Mouse (Mus musculus) urinary bladder, postnatal 14 days (tissue): Measurements from ENCODE around the gene Hpgds.

Experiments used
- DNase-seq: peaks from one replicate; pipeline ENCODE4 v3.0.0; 2021; ENCODE audit warnings: low spot score

Gene Hpgds

DNA sequence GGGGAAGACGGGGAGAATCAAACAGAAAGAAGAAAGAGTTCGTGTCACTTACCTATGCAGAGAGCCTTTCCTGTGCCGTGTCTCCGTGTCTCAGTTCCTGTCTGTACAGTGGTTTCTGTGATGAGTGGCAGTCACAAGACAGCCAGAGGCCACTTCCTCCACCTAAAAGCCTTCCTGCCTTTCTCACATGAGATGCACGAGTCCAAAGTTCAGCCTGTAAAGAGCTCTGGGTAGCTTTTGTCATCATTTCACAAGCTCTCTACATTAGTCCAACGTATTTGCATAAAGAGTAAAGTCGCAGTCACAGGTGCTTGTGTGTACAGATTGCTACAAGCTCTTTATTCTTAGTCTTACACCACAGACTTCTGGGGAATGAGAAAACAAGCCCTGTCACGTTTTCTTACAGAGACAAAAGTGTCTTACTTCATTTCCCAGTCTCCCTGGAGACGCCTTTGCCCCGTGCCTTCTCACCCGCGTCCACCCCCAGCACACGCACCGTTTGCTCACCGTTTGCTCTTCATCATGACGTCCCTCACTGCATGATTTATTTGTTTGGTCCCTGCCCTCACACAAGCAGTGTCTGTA lies at the start of gene Hpgds:
Gene Hpgds, minus strand, starts transcription at position 288 of the 585 bp plus-strand sequence.
- no peak for DNase-seq

DNA sequence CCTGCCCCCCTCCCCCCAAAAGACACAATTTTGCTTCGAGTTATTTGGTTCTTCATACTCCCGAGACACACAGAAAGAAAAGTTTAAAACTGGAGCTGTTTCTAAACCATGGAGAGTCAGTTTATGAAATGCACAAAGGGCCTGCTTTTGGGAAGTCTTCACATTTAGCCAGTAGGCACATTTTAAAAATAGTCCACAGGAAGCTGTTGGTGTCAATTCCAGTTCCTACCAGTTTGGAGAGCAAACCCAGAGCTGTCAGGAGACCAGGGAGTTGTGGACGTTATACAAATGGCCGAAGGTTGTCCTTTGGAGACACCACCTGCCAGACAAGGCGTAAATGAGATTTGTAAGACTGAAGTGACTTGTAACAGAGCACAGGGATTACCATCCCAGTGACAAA lies 20.3 kb upstream of the Hpgds start:
- DNase-seq = no peak

DNA sequence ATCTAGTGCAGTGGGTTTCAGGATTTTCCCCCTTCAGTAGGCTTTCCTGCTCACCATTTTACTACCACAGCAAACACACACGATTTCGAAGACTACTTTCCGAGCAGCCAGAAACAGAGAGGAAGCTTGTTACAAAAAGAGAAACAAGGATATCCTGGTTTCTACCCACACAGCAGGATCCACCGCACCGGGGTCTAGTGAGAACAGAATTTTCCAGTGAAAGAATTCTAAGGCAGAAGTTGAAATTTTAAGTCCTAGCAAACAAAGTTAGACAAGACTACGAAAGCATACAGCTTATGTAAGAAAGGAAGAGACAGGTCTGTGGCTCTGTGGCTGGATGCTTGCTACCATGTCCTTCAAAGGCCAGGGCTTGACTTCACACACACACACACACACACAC lies 19.4 kb upstream of the Hpgds start:
- no peak for DNase-seq

DNA sequence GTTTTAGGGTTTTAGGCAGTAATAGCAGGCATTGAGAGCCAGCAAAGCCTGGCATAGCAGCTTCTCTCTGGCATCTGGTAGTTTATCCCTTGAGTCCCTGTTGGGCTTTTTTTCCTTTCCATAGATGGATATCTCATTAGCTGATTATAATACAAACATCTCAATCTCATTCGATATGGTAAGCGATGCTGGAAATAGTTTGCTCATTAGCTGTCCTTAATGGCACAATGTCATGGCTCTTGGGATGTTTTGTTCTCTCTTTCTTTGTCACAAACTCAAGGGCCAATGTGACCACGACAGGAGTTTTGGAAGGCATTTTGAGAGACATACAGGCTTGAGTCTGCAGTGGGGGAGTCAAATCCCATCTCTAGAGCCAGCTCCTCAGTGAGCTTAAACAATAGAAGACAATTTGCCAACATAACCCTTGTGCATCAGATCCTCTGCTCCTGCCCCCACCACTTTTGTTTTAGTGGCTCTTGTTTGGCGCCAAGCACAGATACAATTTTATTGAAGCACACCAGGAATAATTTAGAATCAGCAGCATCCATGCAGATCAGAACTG lies 14.8 kb upstream of the Hpgds start:
- no peak for DNase-seq

DNA sequence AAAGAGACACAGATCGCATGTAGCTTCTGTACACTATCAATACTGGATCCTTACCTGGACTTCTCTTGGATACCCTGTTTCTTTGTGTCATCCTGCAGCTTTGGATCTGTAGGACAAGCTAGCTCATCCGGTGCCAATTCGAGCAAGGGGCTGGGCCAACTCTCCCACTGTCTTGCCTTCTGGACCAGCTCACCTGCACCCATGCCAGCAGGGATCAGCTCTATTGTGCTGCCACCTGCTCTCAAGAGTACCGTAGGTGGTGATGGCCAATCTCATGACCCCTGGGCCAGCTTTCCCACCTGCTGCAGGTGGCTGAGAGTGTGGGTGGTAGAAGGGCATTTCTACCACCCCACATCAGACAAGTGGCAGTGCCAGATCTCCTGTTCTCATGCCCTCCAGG lies 12.3 kb upstream of the Hpgds start:
- DNase-seq = no peak

- DNase-seq = no peak
Measured at GRCm38 (mm10) chr6:65153570-65153969, 8.9 kb upstream of the Hpgds start.

GRCm38 (mm10) chr6:65150703-65151102 lies 6.0 kb upstream of the Hpgds start:
- no peak for DNase-seq

GRCm38 (mm10) chr6:65146363-65146762 lies 1.7 kb upstream of the Hpgds start:
- DNase-seq = no peak

DNA sequence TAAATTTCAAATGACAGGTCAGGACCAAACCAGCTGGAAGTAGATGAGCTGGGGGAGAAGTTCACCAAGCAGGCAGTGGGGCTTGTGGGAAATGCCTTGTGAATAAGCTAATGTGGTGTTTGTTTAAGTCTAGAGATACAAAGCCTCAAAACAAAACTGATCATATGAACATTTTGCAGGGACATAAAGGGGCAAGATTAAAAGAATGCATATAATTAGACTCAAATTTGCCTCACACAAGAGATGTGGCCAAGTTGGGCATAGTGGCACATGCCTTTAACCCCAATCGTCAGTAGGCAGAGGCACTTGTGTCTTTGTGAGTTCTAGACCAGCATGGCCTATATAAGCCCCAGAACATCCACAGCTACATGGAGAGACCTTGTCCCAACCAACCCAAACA lies 2.4 kb downstream of the Hpgds start:
- DNase-seq = no peak

DNA sequence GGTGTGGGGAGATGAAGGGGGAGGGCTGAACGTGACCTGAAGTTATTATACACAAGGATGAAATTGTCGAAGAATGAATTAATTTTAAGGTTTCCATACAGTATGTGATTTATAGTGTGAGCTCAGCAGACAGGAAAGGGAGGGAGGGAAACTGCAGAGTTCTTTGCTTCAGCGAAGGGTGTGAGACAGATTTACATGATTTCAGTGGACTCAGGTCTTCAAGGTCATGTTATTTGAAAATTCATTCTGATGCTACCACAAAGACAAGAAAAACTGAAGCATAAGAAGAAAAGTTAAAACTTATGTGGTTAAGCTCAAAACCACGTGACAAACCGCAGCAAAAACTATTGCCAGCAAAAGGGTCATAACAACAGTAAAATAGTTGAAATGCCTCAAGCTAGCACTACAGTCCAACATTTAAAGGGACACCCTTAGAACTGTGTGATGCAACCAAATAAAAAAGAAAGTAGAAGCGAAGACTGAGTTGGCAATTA lies 3.9 kb downstream of the Hpgds start:
- DNase-seq = no peak

DNA sequence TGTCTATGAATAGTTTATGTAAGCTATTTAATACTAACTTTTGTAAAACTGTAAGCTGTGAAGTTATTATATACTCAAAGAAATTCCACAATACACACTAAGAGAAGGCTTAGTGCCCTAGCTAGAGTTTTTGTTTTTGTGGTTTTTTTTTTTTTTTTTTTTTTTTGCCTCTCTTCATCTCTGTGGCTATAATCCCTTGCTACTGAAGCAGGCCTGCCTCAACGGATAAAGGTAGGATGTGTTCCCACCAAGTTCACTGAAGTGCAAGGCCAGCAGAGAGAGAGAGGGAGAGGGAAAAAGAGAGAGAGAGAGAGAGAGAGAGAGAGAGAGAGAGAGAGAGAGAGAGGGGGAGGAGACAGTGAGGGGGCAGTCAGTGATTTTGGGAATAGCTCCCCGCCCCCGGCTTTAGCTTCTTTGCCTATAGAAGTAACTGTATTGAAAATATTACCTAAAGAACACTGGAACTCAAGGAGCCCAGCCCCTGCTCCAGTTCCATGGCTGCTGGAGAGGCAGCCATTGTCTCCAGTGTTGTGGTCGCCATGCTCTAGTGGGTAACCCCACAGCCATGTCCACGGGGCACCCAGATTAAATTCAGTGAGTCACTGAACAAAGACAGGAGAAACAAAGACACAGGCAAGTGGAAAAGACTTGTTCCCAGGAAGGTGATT lies 4.5 kb downstream of the Hpgds start:
- no peak for DNase-seq

- no peak for DNase-seq
Measured at GRCm38 (mm10) chr6:65138243-65138642, 6.5 kb downstream of the Hpgds start.

DNA sequence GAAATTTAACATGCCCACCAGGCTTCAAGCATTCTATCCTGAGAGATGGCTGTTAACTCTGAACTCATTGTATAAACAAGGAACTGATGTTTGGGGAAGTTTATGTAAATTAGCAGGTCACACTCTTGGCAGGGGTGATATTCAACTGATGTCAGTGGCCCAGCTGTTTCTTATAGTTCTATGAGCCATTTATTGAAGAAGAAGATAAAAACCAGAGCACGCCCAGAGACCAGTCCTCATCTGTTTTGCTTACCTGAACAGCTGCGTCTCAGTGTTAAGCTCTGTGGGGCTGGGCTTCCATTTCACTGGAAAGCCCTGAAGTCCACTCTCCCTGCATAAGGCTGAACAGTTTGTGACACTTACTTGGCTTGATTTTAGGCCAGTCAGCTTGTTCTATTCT lies 6.9 kb downstream of the Hpgds start:
- no peak for DNase-seq

DNA sequence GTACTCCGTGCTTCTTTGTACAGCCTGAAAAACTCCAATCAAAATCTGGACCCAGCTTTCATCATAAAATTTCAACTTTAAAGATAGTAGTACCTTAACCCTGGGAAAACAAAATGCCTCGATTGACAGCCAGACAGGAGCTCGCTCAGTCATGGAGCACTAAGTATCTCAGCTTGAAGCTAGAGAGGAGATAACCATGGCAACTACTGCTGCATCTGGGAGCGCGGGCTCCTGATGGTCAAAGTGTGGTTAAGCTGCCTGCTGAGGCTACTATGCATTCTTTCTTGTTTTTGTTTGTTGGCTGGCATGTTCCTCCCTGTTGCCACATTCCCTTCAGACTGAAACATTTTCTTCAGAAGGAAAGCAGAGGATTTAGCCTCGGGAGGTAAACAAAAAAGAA lies 12.3 kb downstream of the Hpgds start:
- no peak for DNase-seq

DNA sequence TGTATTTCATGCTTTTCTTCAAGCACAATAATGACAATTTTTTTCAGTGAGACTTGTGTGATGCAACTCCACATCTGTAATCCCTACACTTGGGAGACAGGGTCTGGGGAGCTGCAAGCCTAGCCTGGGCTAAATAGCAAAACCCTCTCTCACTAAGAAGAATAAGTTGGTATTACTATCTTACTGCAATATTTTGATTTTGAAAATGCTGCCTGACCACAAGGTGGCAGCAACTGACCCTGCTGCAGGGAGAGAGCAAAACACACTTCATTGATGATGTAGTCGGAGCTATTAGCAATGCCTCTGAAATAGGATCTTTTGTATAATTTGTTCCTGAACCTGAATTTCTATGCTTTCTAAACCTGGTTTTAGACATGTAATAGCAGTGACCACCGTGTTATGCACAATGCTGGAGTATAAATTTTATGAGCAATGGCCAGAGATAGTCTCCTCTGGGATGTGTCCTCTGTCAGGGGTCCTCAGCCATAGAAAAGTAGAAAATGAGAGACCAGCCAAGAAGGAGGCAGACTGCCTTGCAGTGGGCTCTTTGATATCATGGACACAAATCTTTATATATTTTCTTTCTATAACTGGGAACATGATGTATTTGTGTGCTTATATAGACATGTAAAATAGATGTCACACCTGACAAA lies 18.5 kb downstream of the Hpgds start:
- peak; percentile 37 for DNase-seq

- no peak for DNase-seq
Measured at GRCm38 (mm10) chr6:65117540-65117939, 27.2 kb downstream of the Hpgds start.

DNA sequence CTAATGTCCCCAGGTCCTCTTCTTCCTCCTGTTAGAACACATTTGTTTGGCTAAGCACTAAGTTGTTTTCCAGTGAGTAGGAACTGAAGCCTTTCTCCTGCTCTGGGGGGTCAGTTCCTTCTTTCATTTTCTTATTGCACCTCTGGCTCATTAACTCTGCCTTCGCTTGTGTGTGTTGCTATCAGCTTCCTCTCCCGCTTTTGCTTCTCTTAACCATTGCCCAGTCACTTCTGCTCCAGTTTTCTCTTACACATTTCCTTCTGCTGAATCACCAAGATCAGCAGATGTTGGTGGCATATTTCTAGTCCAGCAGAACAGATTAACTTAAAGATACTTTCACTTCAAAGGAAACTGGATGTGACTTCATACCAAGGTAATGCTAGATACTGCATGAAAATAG lies 29.8 kb downstream of the Hpgds start:
- DNase-seq = no peak

- DNase-seq = no peak
Measured at GRCm38 (mm10) chr6:65079139-65079538, 65.6 kb downstream of the Hpgds start.

GRCm38 (mm10) chr6:65075201-65075600 lies 69.5 kb downstream of the Hpgds start:
- DNase-seq = no peak
